Mouse (Mus musculus) intestine, postnatal 0 days (tissue): ENCODE data around the gene Muc16. TPM values are rescaled to one million over a fixed set of nuclear protein-coding genes. Genes with fewer than 3 reads are reported as not detected.

Source experiments
- ATAC-seq: fragments of 200-750 bp; cut with Nextera tagmentation; 2 replicates; pipeline ENCODE4 v1.8.0; 2017; ENCODE audit warnings: mild to moderate bottlenecking, moderate TSS enrichment, moderate library complexity
- H3K27ac ChIP-seq: fragments of 300-500 bp; sonication (generic); 2 replicates; pipeline ENCODE4 v1.5.1; 2014; ENCODE audit warnings: mild to moderate bottlenecking, low read depth, low read length, moderate library complexity
- H3K27me3 ChIP-seq: fragments of 300-500 bp; sonication (generic); replicated peaks from 2 replicates; pipeline ENCODE4 v1.6.1; 2014; ENCODE audit warnings: low read length, mixed read lengths; ENCODE audit not compliant: control insufficient read depth, insufficient read depth
- H3K36me3 ChIP-seq: fragments of 300-500 bp; sonication (generic); 2 replicates; pipeline ENCODE4 v1.6.1; 2014; ENCODE audit warnings: mild to moderate bottlenecking, moderate library complexity; ENCODE audit not compliant: control insufficient read depth, insufficient read depth
- H3K4me1 ChIP-seq: fragments of 300-500 bp; sonication (generic); replicated peaks from 2 replicates; pipeline ENCODE4 v1.6.1; 2014; ENCODE audit warnings: antibody characterized with exemption, low read length, mixed read lengths; ENCODE audit not compliant: control insufficient read depth, insufficient read depth
- H3K4me2 ChIP-seq: fragments of 300-500 bp; sonication (generic); replicated peaks from 2 replicates; pipeline ENCODE4 v1.6.1; 2014; ENCODE audit warnings: low read depth, mild to moderate bottlenecking, moderate library complexity
- H3K4me3 ChIP-seq: fragments of 300-500 bp; sonication (generic); 2 replicates; pipeline ENCODE4 v1.5.1; 2014; ENCODE audit warnings: low read depth, low read length
- H3K9ac ChIP-seq: fragments of 300-500 bp; sonication (generic); 2 replicates; pipeline ENCODE4 v1.6.1; 2014; ENCODE audit warnings: mild to moderate bottlenecking, low read depth, low read length
- H3K9me3 ChIP-seq: fragments of 300-500 bp; sonication (generic); 2 replicates; pipeline ENCODE4 v1.6.1; 2016; ENCODE audit warnings: mixed run types; ENCODE audit not compliant: control insufficient read depth
- CTCF ChIP-seq: sonication (generic); IDR thresholded peaks from 2 replicates; pipeline ENCODE4 v1.5.1; 2016; ENCODE audit warnings: low read depth, mild to moderate bottlenecking, control low read depth, antibody characterized with exemption, moderate library complexity
- WGBS: fragments of 180-500 bp; shearing (Covaris S2); extraction: QIAGEN DNeasy Blood & Tissue Kit; methylation state at CpG from one replicate; pipeline ENCODE4 v1.1.7; 2014; 5-methylcytosine and 5-hydroxymethylcytosine counted together
- polyA plus RNA-seq: library from polyadenylated mRNA; unstranded; fragments of >200 nt; fragmentation: Nextera tagmentation; extraction: Ambion mirVana; gene quantifications from 2 replicates; pipeline ENCODE4 v1.2.1, GENCODE M21; 2015

Muc16 gene
- polyA plus RNA-seq: 1.3 TPM in 2 replicates

GRCm38 (mm10) chr9:18674480-18675154 lies at the start of gene Muc16:
TSS of gene Muc16 (minus strand) at chr9:18674530.
- Histone ChIP-seq H3K9me3 (no peaks in the 10 kb centered on the region), H3K4me2 (no peak within 1 kb of the TSS), H3K36me3 (no peaks in the 10 kb centered on the region), H3K27me3 (no peaks in the 10 kb centered on the region), H3K27ac (no peak within 1 kb of the TSS), H3K9ac (no peak within 1 kb of the TSS), H3K4me3 (no peak within 1 kb of the TSS), H3K4me1 (no peaks in the 10 kb centered on the region)
- 71% methylated on average over 4 of the region's 4 CpGs for WGBS
- ATAC-seq: no peak
- TF ChIP-seq CTCF: no peak

DNA sequence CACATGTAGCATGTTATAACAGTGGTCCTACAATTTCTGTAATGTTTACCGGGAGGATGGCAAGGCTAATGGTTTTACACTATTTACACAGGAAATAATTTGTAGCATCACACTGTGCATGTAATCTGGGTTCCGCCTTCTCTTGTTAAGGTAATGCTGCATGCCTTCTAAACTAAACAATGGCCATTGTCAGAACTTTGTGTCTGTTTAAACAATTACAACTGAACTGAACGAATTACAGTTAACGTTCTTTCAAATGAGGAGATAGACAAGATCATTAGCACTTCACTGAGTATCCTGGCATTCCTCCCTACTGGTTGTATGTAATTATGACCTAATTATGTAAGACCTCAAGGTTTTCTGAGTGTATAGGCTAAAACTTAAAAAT lies 48.4 kb upstream of the Muc16 start:
- no peaks in the 10 kb centered on the region for H3K9me3 ChIP-seq
- no peak overlapping the region for H3K4me2 ChIP-seq
- no peak for ATAC-seq
- no peak overlapping the region for H3K9ac ChIP-seq
- no peaks in the 10 kb centered on the region for H3K4me1 ChIP-seq
- no peak overlapping the region for H3K27ac ChIP-seq
- H3K4me3 ChIP-seq: no peak overlapping the region
- no peaks in the 10 kb centered on the region for H3K36me3 ChIP-seq
- TF ChIP-seq CTCF: no peak
- H3K27me3 ChIP-seq: no peaks in the 10 kb centered on the region
- 30% methylated on average over 4 of the region's 4 CpGs for WGBS

DNA sequence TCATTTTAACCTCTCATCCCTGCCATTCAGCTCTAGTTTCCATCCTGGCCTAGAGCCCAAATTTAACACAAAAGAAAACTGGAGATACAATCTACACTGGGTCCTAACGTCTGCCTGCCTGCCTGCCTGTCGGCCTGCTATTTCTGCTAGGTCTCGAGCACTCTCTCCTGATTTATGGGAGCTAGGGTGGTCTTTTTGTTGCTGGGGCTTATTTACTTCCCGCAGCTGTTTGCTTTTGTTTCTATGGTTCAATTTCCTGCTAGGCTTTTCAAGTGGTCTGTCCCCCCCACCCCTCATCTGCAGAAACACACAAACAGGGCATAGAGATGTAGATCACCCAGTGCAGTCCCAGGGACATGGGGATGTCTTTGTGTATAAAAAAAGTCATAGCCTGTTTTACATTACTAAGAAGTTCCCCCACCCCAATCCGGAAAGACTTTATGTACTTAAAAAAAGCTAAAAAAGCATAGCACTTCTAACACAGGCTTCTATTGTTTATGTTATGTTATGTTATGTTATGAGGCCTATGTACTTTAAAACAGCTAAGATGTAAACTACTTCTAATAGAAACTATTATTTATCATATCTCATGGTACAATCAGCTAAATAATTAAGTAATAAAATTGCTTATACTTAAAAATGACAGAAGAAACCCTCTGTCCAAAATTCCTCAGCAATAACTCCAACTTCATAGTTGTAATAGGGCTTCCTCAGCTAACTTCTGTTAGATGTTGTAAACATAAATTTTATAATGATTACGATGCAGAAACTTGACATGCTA lies 47.8 kb upstream of the Muc16 start:
- Histone ChIP-seq H3K27me3 (no peaks in the 10 kb centered on the region), H3K9ac (no peak overlapping the region), H3K9me3 (no peaks in the 10 kb centered on the region), H3K36me3 (no peaks in the 10 kb centered on the region), H3K4me1 (no peaks in the 10 kb centered on the region), H3K27ac (no peak overlapping the region), H3K4me3 (no peak overlapping the region), H3K4me2 (no peak overlapping the region)
- no peak for TF ChIP-seq CTCF
- ATAC-seq: no peak
- 25% methylated on average over 6 of the region's 6 CpGs for WGBS

DNA sequence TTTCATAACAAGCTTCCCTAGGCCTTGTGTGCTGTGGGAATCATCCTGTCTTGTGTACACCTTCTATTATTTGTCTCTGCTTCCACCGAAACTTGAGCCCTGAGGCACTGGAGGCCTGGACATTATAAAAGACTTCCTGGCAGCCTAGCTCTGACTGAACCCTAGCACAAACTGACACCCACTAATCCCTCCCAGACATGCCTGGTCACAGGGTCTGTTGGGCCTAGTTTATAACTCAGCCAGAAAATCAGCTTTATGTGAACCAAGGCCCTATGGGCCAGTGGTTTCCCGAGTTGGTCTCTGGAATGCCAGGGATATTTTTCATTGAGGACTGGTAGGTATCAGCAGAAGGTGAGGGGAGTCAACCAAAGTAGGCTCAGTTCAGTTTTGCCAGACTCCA lies 46.7 kb upstream of the Muc16 start:
- Histone ChIP-seq H3K27ac (no peak overlapping the region), H3K4me1 (no peaks in the 10 kb centered on the region), H3K4me2 (no peak overlapping the region), H3K36me3 (no peaks in the 10 kb centered on the region), H3K9ac (no peak overlapping the region), H3K4me3 (no peak overlapping the region), H3K9me3 (no peaks in the 10 kb centered on the region), H3K27me3 (no peaks in the 10 kb centered on the region)
- ATAC-seq: no peak
- 46% methylated on average over 2 of the region's 2 CpGs for WGBS
- TF ChIP-seq CTCF: no peak

GRCm38 (mm10) chr9:18705628-18706027 lies 31.3 kb upstream of the Muc16 start:
- Histone ChIP-seq H3K27me3 (no peaks in the 10 kb centered on the region), H3K36me3 (no peaks in the 10 kb centered on the region), H3K9ac (no peak overlapping the region), H3K27ac (no peak overlapping the region), H3K4me3 (no peak overlapping the region), H3K4me2 (no peak overlapping the region), H3K4me1 (no peaks in the 10 kb centered on the region), H3K9me3 (no peaks in the 10 kb centered on the region)
- ATAC-seq: no peak
- no peak for TF ChIP-seq CTCF

- 67% methylated on average over 2 of the region's 2 CpGs for WGBS
- Histone ChIP-seq H3K4me1 (no peaks in the 10 kb centered on the region), H3K27me3 (no peaks in the 10 kb centered on the region), H3K4me3 (no peak overlapping the region), H3K27ac (no peak overlapping the region), H3K36me3 (no peaks in the 10 kb centered on the region), H3K9ac (no peak overlapping the region), H3K4me2 (no peak overlapping the region), H3K9me3 (no peaks in the 10 kb centered on the region)
- TF ChIP-seq CTCF: no peak
- ATAC-seq: no peak
These were observed 76.0 kb downstream of the Muc16 start for GRCm38 (mm10) chr9:18598366-18598765.
